Mouse (Mus musculus) kidney, embryonic 16.5 days (tissue): ENCODE results near the gene Rarres2. TPM values are rescaled to one million over a fixed set of nuclear protein-coding genes. Genes with fewer than 3 reads are reported as not detected.

Experiments used
- ATAC-seq: fragments of 200-750 bp; cut with Nextera tagmentation; 2 replicates; pipeline ENCODE4 v1.8.0; 2017; ENCODE audit warnings: moderate TSS enrichment; ENCODE audit not compliant: low FRiP score, low TSS enrichment
- H3K27ac ChIP-seq: fragments of 300-500 bp; sonication (generic); 2 replicates; pipeline ENCODE4 v1.5.1; 2014; ENCODE audit warnings: low read length
- H3K27me3 ChIP-seq: fragments of 300-500 bp; sonication (generic); 2 replicates; pipeline ENCODE4 v1.6.1; 2014; ENCODE audit warnings: low read length, control low read depth, mixed read lengths; ENCODE audit not compliant: insufficient read depth
- H3K36me3 ChIP-seq: fragments of 300-500 bp; sonication (generic); 2 replicates; pipeline ENCODE4 v1.6.1; 2014; ENCODE audit warnings: low read length, control low read depth, mixed read lengths; ENCODE audit not compliant: insufficient read depth
- H3K4me1 ChIP-seq: fragments of 300-500 bp; sonication (generic); 2 replicates; pipeline ENCODE4 v1.6.1; 2014; ENCODE audit warnings: low read length, control low read depth, mixed read lengths; ENCODE audit not compliant: insufficient read depth
- H3K4me2 ChIP-seq: fragments of 300-500 bp; sonication (generic); replicated peaks from 2 replicates; pipeline ENCODE4 v1.6.1; 2014; ENCODE audit warnings: low read depth, low read length
- H3K4me3 ChIP-seq: fragments of 300-500 bp; sonication (generic); 2 replicates; pipeline ENCODE4 v1.5.1; 2014; ENCODE audit warnings: mild to moderate bottlenecking, low read length
- H3K9ac ChIP-seq: fragments of 300-500 bp; sonication (generic); replicated peaks from 2 replicates; pipeline ENCODE4 v1.6.1; 2014; ENCODE audit warnings: low read length
- H3K9me3 ChIP-seq: fragments of 300-500 bp; sonication (generic); 2 replicates; pipeline ENCODE4 v1.6.1; 2016; ENCODE audit warnings: low read length, control low read depth
- WGBS: fragments of 180-500 bp; shearing (Covaris S2); extraction: QIAGEN DNeasy Blood & Tissue Kit; methylation state at CpG from one replicate; pipeline ENCODE4 v1.1.7; 2014; 5-methylcytosine and 5-hydroxymethylcytosine counted together
- polyA plus RNA-seq: library from polyadenylated mRNA; unstranded; fragments of >200 nt; fragmentation: Nextera tagmentation; extraction: Ambion mirVana; gene quantifications from 2 replicates; pipeline ENCODE4 v1.2.1, GENCODE M21; 2015

Rarres2 gene
- polyA plus RNA-seq, 1 experiment from 2014 or later = 76.1 TPM

- peaks cover 54% of the 10 kb centered on the region for H3K36me3 ChIP-seq
These were observed 24.6 kb upstream of the Rarres2 start for GRCm38 (mm10) chr6:48597233-48597625.

DNA sequence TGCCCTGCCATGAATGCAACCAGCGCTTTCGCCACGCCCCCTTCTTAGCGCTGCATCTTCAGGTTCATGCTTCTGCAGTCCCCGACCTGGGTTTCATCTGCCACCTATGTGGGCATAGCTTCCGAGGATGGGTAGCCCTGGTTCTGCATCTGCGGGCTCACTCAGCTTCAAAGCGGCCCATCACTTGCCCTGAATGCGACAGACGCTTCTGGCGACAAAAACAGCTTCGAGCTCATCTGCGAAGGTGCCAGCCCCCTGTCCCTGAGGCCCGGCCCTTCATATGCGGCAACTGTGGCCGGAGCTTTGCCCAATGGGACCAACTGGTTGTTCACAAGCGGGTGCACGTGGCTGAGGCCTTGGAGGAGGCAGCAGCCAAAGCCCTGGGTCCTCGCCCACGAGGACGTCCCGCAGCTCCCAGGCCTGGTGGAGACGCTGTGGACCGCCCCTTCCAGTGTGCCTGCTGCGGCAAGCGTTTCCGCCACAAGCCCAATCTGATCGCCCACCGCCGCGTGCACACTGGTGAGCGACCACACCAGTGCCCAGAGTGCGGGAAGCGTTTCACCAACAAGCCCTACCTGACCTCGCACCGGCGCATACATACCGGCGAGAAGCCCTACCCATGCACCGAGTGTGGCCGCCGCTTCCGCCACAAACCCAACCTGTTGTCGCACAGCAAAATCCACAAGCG lies 24.1 kb upstream of the Rarres2 start:
- Histone ChIP-seq H3K9ac (no peak overlapping the region), H3K9me3 (peaks cover 24% of the 10 kb centered on the region), H3K36me3 (peaks cover 54% of the 10 kb centered on the region), H3K4me2 (no peak overlapping the region), H3K4me3 (no peak overlapping the region), H3K27ac (no peak overlapping the region), H3K4me1 (peaks cover 28% of the 10 kb centered on the region), H3K27me3 (no peaks in the 10 kb centered on the region)
- ATAC-seq = no peak
- WGBS = 96% methylated on average over 45 of the region's 45 CpGs

More at GRCm38 (mm10) chr6:48597233-48597625, 24.6 kb upstream of the Rarres2 start:
- H3K4me1 ChIP-seq = peaks cover 27% of the 10 kb centered on the region
- 96% methylated on average over 27 of the region's 27 CpGs for WGBS
- H3K4me3 ChIP-seq = no peak overlapping the region
- no peak overlapping the region for H3K9ac ChIP-seq
- no peak for ATAC-seq
- peaks cover 24% of the 10 kb centered on the region for H3K9me3 ChIP-seq
- no peaks in the 10 kb centered on the region for H3K27me3 ChIP-seq
- H3K27ac ChIP-seq = no peak overlapping the region
- H3K4me2 ChIP-seq = no peak overlapping the region

DNA sequence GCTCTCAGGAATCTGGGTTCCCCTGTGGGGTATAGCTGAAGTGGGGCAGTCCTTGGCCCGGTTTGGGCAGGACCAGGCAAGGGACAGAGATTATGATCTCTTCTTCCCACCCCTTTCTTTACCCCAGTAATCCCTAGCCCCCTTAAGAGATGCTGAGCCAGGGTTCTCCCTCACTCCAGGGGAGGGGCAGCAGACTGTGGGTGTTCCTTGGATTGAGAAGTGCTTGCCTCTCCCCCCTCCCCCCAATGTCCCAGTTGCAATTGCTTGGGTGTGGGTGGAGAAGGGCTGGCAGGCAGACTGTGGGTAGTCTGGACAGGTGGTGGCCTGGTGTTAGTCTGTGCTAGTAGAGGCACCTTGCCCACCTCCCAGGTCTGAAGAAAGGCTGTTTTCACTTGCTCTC lies 22.7 kb upstream of the Rarres2 start:
- peak overlapping the region; percentile 81 for H3K4me2 ChIP-seq
- H3K9ac ChIP-seq = peak overlapping the region; percentile 93
- H3K4me1 ChIP-seq = peaks cover 26% of the 10 kb centered on the region
- peaks cover 24% of the 10 kb centered on the region for H3K9me3 ChIP-seq
- ATAC-seq = no peak
- H3K4me3 ChIP-seq = peak overlapping the region; percentile 73
- peak overlapping the region; percentile 94; the same call in 1 of the 2 replicates for H3K27ac ChIP-seq
- H3K36me3 ChIP-seq = peaks cover 50% of the 10 kb centered on the region
- H3K27me3 ChIP-seq = no peaks in the 10 kb centered on the region
- WGBS = 50% methylated on average over 1 of the region's 1 CpGs

DNA sequence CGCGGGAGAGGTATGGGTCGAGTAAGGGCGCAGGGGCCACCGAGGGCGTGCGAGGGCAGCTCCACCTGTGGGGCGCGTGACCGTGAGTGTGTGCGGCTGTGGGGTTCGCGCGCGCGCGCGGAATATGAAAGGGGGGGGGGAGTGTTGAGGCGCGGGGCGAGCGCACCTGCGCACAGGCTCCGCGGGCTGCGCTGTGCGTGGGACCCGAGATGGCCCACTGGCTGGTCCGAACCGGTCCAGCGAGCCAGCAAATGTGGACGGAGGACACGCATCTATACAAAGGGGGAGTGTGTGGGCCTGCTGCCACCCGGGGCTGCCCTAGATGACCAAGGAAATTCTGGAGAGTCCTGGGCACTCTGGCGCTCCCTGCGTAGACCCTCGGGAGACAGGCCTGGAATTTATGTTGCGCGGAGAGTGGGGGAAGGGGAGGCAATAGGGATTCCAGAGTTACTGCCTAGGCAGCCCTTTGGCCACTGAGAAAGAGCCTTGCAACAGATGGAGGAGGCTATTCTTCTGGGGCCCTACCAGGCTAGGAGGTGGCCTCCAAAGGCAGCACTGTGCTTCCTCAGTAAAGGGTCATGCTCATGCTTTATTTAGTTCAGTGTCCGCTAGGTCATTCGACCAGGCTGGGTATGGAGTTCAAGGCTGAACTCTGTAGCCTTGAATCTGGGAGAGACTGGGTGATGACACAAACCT lies 21.6 kb upstream of the Rarres2 start:
- Histone ChIP-seq H3K4me2 (peak overlapping the region; percentile 81), H3K4me1 (peaks cover 28% of the 10 kb centered on the region), H3K27me3 (no peaks in the 10 kb centered on the region), H3K9ac (peak overlapping the region; percentile 93), H3K36me3 (peaks cover 39% of the 10 kb centered on the region), H3K27ac (peak overlapping the region; percentile 94), H3K9me3 (peaks cover 24% of the 10 kb centered on the region), H3K4me3 (peak overlapping the region; percentile 73)
- WGBS = 2% methylated on average over 41 of the region's 41 CpGs
- ATAC-seq = peak; percentile 64

- Histone ChIP-seq H3K4me2 (peak within 1 kb of the TSS; percentile 81), H3K27ac (peak within 1 kb of the TSS; percentile 94)
- WGBS = 6% methylated on average over 43 of the region's 45 CpGs
These were observed 20.8 kb upstream of the Rarres2 start, which contains the start of the genes Repin1 and Gm44965 for GRCm38 (mm10) chr6:48593158-48594042. Gene Repin1, plus strand, starts transcription at chr6:48593883. Gene Gm44965, plus strand, starts transcription at chr6:48593941.

GRCm38 (mm10) chr6:48591871-48592270 lies 19.3 kb upstream of the Rarres2 start:
- WGBS = 87% methylated on average over 6 of the region's 6 CpGs

More at GRCm38 (mm10) chr6:48593158-48594042, 20.8 kb upstream of the Rarres2 start, which contains the start of the genes Repin1 and Gm44965:
- peaks cover 24% of the 10 kb centered on the region for H3K9me3 ChIP-seq
- ATAC-seq = peak; percentile 90
- peak within 1 kb of the TSS; percentile 73 for H3K4me3 ChIP-seq
- peaks cover 32% of the 10 kb centered on the region for H3K36me3 ChIP-seq
- H3K9ac ChIP-seq = peak within 1 kb of the TSS; percentile 93
- H3K4me1 ChIP-seq = peaks cover 32% of the 10 kb centered on the region
- H3K27me3 ChIP-seq = no peaks in the 10 kb centered on the region

GRCm38 (mm10) chr6:48591221-48591845 lies 18.7 kb upstream of the Rarres2 start:
- WGBS = 75% methylated on average over 3 of the region's 3 CpGs
- peaks cover 32% of the 10 kb centered on the region for H3K4me1 ChIP-seq
- no peak overlapping the region for H3K4me3 ChIP-seq
- no peak overlapping the region for H3K4me2 ChIP-seq
- no peak for ATAC-seq
- no peaks in the 10 kb centered on the region for H3K27me3 ChIP-seq
- H3K36me3 ChIP-seq = peaks cover 11% of the 10 kb centered on the region
- peak overlapping the region; percentile 9; the same call in 1 of the 2 replicates for H3K27ac ChIP-seq
- no peak overlapping the region for H3K9ac ChIP-seq
- H3K9me3 ChIP-seq = peaks cover 5% of the 10 kb centered on the region

More at GRCm38 (mm10) chr6:48591871-48592270, 19.3 kb upstream of the Rarres2 start:
- Histone ChIP-seq H3K36me3 (peaks cover 16% of the 10 kb centered on the region), H3K4me3 (no peak overlapping the region), H3K27me3 (no peaks in the 10 kb centered on the region), H3K4me2 (no peak overlapping the region), H3K9ac (no peak overlapping the region), H3K4me1 (peaks cover 32% of the 10 kb centered on the region), H3K9me3 (peaks cover 11% of the 10 kb centered on the region), H3K27ac (no peak overlapping the region)
- ATAC-seq = no peak

DNA sequence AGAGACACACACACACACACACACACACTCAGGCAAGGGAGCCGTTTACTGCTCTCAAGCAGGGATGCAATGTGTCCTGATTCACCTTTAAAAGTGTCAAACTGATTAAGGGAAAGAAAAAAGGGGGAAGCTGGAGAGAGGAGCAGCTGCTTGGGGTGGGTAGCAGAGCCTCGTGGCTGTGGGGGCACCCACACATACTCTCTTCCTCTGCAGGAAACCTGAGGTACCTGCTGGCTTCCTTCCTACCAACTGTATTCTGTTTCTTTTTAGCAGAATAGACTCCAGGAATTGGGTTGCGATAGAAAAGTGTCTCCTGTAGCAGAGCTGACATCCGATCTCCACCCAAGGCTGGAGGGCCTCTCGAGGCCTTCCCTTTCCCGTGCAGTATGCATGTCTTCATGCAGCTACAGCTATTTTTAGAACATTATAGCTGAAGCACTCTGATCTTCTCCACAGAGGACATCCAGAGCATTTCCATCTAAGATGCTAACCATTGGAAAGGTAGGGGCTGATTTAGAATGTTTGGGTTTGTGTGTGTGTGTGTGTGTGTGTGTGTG lies 16.7 kb upstream of the Rarres2 start, which contains the start of gene Gm45021:
Gm45021 (plus strand) TSS at position 417 of the 557 bp plus-strand sequence.
- H3K4me2 ChIP-seq = no peak within 1 kb of the TSS
- WGBS = 11% methylated on average over 6 of the region's 6 CpGs

More for the DNA sequence above, 16.7 kb upstream of the Rarres2 start, which contains the start of gene Gm45021:
- peaks cover 20% of the 10 kb centered on the region; the same call in 1 of the 2 replicates for H3K4me1 ChIP-seq
- H3K27ac ChIP-seq = peak within 1 kb of the TSS; percentile 6; the same call in 1 of the 2 replicates
- no peaks in the 10 kb centered on the region for H3K27me3 ChIP-seq
- no peaks in the 10 kb centered on the region for H3K36me3 ChIP-seq
- no peaks in the 10 kb centered on the region for H3K9me3 ChIP-seq
- no peak for ATAC-seq
- 0 out of 2 replicates have a peak within 1 kb of the TSS, but pooled peaks have one; percentile 29 for H3K9ac ChIP-seq
- H3K4me3 ChIP-seq = no peak within 1 kb of the TSS
